Mouse (Mus musculus) limb, embryonic 15.5 days (tissue): ENCODE results near the gene Dusp5. TPM values are rescaled to one million over a fixed set of nuclear protein-coding genes. Genes with fewer than 3 reads are reported as not detected.

ENCODE experiments used
- ATAC-seq: fragments of 200-750 bp; cut with Nextera tagmentation; 2 replicates; pipeline ENCODE4 v1.8.0; 2017; ENCODE audit warnings: low read depth, moderate TSS enrichment; ENCODE audit not compliant: insufficient number of reproducible peaks, low FRiP score, low TSS enrichment
- H3K27ac ChIP-seq: fragments of 300-500 bp; sonication (generic); 2 replicates; pipeline ENCODE4 v1.5.1; 2015; ENCODE audit warnings: moderate library complexity, mild to moderate bottlenecking, inconsistent platforms
- H3K27me3 ChIP-seq: fragments of 300-500 bp; sonication (generic); 2 replicates; pipeline ENCODE4 v1.6.1; 2015; ENCODE audit warnings: inconsistent platforms
- H3K36me3 ChIP-seq: fragments of 300-500 bp; sonication (generic); 2 replicates; pipeline ENCODE4 v1.6.1; 2015; ENCODE audit warnings: inconsistent platforms
- H3K4me1 ChIP-seq: fragments of 300-500 bp; sonication (generic); 2 replicates; pipeline ENCODE4 v1.6.1; 2015; ENCODE audit warnings: inconsistent platforms
- H3K4me2 ChIP-seq: fragments of 300-500 bp; sonication (generic); 2 replicates; pipeline ENCODE4 v1.6.1; 2015; ENCODE audit warnings: mild to moderate bottlenecking, inconsistent platforms
- H3K4me3 ChIP-seq: fragments of 300-500 bp; sonication (generic); 2 replicates; pipeline ENCODE4 v1.5.1; 2015; ENCODE audit warnings: mild to moderate bottlenecking, inconsistent platforms
- H3K9ac ChIP-seq: fragments of 300-500 bp; sonication (generic); 2 replicates; pipeline ENCODE4 v1.6.1; 2015; ENCODE audit warnings: inconsistent platforms
- H3K9me3 ChIP-seq: fragments of 300-500 bp; sonication (generic); 2 replicates; pipeline ENCODE4 v1.6.1; 2016; ENCODE audit warnings: inconsistent platforms
- WGBS: fragments of 180-500 bp; shearing (Covaris S2); methylation state at CpG from one replicate; pipeline ENCODE4 v1.1.7; 2015; 5-methylcytosine and 5-hydroxymethylcytosine counted together
- polyA plus RNA-seq: library from polyadenylated mRNA; unstranded; fragments of >200 nt; fragmentation: Nextera tagmentation; extraction: Ambion mirVana; gene quantifications from 2 replicates; pipeline ENCODE4 v1.2.1, GENCODE M21; 2015

Dusp5 gene
- polyA plus RNA-seq, 1 experiment from 2014 or later = 3.8 TPM

DNA sequence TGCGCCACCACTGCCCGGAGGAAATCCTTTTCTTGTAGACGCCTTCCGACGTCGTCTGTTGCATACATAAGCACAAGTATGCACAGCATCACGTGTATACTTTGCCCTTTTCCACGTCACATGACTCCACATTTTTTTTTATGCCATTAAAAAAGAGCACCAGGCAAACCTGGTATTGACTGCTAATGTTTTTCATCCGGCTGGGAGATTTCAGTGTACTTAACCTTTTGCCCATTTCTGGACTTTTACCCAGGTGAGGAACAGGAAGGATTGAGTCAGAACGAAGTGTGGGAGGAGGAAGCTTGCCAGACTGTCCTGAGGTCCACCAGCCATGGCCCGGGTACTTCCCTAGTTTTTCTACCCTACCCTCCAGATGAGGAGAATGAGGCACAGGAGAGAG lies 25.5 kb downstream of the Dusp5 start:
- Histone ChIP-seq H3K9ac (no peak overlapping the region), H3K27me3 (no peaks in the 10 kb centered on the region), H3K4me3 (no peak overlapping the region), H3K27ac (no peak overlapping the region), H3K4me1 (peaks cover 16% of the 10 kb centered on the region), H3K36me3 (no peaks in the 10 kb centered on the region), H3K4me2 (no peak overlapping the region), H3K9me3 (no peaks in the 10 kb centered on the region)
- ATAC-seq = no peak
- 79% methylated on average over 11 of the region's 11 CpGs for WGBS

DNA sequence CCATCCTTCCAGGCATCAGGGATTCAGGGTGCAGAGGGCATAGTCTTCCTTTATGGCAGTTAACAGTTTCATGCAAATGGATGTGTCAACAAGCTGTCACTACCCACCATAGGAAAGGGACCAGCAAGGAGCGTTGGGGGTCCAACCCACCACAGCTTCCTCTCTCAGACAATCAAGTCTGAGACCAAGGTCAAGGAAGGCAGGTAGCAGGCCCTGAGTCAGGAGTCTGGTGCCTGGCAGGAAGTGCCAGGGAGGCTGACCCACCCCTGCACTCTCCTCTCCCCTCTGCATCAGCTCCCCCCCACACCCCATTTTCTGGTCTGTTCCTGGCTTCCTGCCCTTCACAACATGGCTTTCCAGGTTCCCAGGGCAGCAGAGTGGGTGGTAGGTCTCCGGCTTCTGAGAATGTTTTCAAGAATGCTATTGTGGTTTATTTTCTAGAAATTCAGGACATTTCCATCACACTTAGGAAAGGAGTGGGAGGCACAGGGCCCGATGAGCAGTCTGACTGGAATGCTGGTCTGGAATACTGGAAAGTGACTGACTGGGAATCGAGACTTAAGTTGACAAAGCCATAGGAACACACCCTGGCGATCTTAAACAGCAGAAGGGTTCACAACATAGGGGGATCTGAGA lies 26.2 kb downstream of the Dusp5 start:
- 66% methylated on average over 5 of the region's 5 CpGs for WGBS
- H3K36me3 ChIP-seq = no peaks in the 10 kb centered on the region
- H3K27ac ChIP-seq = no peak overlapping the region
- H3K4me1 ChIP-seq = peaks cover 16% of the 10 kb centered on the region
- no peak overlapping the region for H3K9ac ChIP-seq
- H3K4me2 ChIP-seq = no peak overlapping the region
- no peaks in the 10 kb centered on the region for H3K9me3 ChIP-seq
- no peak overlapping the region for H3K4me3 ChIP-seq
- H3K27me3 ChIP-seq = no peaks in the 10 kb centered on the region
- no peak for ATAC-seq

DNA sequence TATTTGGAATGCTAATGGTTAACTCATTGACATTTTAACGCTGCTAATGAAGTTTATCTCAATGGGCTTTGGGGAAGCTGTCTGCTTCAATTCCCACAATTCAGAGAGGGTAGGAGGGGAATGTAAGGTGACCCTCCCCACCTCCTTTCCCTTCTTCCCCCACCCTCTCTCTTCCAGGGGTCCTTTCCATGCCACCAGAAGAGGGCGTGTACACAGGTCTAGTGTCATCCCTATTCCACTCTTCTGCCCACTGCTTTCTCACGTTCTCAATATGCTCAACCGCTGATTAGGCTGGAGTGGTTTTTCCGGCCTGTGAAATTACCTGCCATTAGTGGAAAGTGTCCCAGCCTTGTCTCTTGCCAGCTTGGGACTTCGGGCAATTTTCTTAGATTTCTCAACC lies 27.9 kb downstream of the Dusp5 start:
- no peak for ATAC-seq
- Histone ChIP-seq H3K36me3 (no peaks in the 10 kb centered on the region), H3K9me3 (no peaks in the 10 kb centered on the region), H3K4me3 (peak overlapping the region; percentile 18), H3K4me2 (peak overlapping the region; percentile 44), H3K27ac (no peak overlapping the region), H3K4me1 (peaks cover 16% of the 10 kb centered on the region), H3K9ac (no peak overlapping the region), H3K27me3 (no peaks in the 10 kb centered on the region)
- WGBS = 24% methylated on average over 6 of the region's 6 CpGs

DNA sequence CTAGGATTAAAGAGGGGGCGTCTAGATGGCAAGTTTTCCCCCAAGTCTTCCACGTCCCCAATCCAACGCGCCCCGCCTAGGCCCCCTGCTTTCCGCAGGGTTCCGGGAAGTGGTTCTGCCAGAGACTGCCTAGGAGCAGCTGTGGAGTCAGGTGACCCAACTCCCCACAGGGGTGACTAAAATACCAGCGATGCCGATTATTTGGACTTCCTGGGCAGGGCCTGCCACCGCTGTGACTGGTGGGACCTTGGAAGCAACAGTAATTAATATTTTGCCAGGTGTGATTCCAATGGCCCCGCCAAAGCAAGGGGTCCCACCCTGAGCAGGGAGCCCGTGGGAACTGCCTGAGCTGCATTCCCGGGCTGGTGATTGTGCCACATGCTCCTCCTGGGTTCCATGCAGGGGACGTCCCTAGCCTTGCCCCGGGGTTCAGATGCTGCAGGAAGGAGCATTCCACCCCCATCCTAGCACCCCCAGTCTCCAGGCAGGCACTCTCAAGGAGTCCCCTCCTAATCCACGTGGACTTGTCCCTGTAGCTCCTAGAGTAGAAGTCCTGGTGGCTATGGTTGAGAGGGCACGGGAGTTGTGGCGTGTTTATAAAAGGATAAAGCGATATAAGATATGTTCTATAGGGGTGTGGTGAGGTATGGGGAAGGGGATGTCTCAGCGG lies 28.5 kb downstream of the Dusp5 start:
- peak; percentile 40; the same call in 1 of the 2 replicates for ATAC-seq
- peaks cover 13% of the 10 kb centered on the region for H3K4me1 ChIP-seq
- H3K4me3 ChIP-seq = peak overlapping the region; percentile 18
- no peaks in the 10 kb centered on the region for H3K9me3 ChIP-seq
- H3K27ac ChIP-seq = no peak overlapping the region; the same call in 1 of the 2 replicates
- 23% methylated on average over 20 of the region's 20 CpGs for WGBS
- H3K9ac ChIP-seq = no peak overlapping the region
- peak overlapping the region; percentile 44 for H3K4me2 ChIP-seq
- no peaks in the 10 kb centered on the region for H3K27me3 ChIP-seq
- no peaks in the 10 kb centered on the region for H3K36me3 ChIP-seq

DNA sequence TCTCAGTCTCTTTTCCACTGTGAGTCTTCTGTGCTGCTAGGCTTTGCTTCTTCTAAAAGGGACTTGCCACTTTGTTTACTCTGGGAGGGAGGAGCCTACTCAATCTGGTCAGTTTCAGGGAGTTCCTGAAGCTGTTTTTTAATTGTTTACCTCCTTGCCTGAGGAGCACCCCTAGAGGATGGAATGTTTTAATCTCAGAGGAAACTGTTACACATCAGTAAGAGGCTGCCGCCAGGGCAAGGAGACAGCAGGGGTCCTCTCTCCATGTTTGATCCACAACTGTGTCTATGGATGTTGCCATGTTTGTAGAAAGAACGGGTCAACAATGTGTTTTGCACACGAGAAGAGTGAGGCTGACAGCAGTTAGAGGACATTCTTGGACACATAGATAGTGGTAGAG lies 31.5 kb downstream of the Dusp5 start:
- WGBS = 81% methylated on average over 3 of the region's 3 CpGs
- Histone ChIP-seq H3K36me3 (no peaks in the 10 kb centered on the region), H3K27me3 (no peaks in the 10 kb centered on the region), H3K27ac (no peak overlapping the region), H3K9me3 (no peaks in the 10 kb centered on the region), H3K4me3 (no peak overlapping the region), H3K4me1 (peaks cover 11% of the 10 kb centered on the region), H3K9ac (no peak overlapping the region), H3K4me2 (no peak overlapping the region)
- no peak for ATAC-seq

DNA sequence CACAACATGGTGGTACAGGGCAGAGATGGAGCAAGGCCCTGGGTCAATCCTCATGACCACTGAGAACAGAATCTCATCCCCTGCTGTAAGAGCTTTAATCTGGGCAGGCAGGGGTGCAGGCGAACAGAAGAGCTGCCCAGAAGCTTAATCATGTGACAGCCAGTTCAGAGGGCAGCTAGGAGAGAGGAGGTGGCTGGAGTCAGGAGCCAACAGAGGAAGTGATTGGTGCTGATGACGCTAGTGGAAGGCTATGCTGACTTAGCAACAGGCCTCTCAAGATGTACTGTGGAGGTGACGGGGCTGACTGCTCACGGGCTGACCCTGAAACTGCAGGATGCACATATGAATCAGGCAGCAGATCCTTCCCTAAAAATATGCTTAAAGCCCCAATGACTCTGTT lies 35.3 kb downstream of the Dusp5 start:
- H3K4me3 ChIP-seq = no peak overlapping the region
- 50% methylated on average over 4 of the region's 4 CpGs for WGBS
- no peak overlapping the region for H3K9ac ChIP-seq
- ATAC-seq = no peak
- H3K4me2 ChIP-seq = no peak overlapping the region
- no peaks in the 10 kb centered on the region for H3K4me1 ChIP-seq
- no peaks in the 10 kb centered on the region for H3K9me3 ChIP-seq
- no peaks in the 10 kb centered on the region for H3K36me3 ChIP-seq
- H3K27me3 ChIP-seq = no peaks in the 10 kb centered on the region
- no peak overlapping the region for H3K27ac ChIP-seq

DNA sequence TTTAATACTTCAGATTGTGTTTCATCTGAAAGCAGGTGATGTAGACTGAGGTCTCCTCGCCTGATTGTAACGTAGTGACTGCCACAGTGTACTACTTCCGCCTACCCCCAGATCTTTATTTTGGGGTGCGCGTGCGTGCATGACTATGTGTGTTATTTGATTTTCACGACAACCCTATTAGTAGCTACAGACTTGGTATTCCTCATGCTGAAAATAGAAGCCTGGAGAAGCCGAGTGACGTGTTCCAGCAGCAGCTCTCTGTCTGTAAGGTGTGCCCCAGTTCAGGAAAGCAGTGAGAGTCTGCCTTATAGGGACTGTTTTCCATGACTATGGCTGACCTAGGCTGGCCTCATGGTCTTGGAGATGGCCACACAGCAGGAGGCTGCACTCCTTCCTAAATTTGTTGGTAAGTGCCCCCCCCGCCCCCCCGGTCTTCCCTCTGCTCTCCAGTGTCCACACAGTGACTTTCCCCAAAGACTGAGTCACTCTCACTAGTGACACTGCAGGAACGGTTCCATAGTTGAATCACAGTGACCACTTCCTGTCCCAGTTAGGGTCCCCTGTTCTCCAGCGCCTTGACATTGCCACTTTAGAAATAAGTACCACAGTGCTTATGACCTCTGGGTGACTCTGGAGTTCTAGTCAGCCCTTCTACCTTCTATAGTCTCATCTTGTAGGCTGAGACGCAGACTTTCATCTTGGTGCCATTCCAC lies 36.8 kb downstream of the Dusp5 start:
- no peak overlapping the region for H3K9ac ChIP-seq
- H3K9me3 ChIP-seq = no peaks in the 10 kb centered on the region
- no peak overlapping the region for H3K4me3 ChIP-seq
- no peaks in the 10 kb centered on the region for H3K27me3 ChIP-seq
- no peaks in the 10 kb centered on the region for H3K4me1 ChIP-seq
- no peak for ATAC-seq
- no peak overlapping the region for H3K27ac ChIP-seq
- no peaks in the 10 kb centered on the region for H3K36me3 ChIP-seq
- WGBS = 91% methylated on average over 14 of the region's 14 CpGs
- no peak overlapping the region for H3K4me2 ChIP-seq

DNA sequence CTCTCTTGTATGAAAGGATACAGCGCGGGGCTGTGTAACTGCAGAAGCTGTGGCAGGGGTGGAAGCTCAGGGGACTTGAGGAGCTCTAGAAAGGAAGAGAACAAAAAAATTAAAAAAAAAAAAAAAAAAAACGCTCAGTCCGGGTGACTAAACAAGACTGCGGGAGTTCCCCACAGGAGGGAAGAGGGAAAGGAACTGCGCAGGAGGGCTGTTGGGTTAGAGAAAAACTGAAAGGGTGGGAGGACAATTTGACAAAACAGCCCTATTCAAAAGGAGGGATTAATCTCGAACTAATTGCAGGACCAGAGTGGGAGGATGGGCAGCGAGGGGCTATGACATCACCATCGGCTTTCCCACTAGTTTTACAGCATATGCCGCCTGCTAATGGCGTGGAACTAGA lies 39.0 kb downstream of the Dusp5 start:
- no peaks in the 10 kb centered on the region for H3K27me3 ChIP-seq
- no peak for ATAC-seq
- H3K4me2 ChIP-seq = no peak overlapping the region
- no peak overlapping the region for H3K4me3 ChIP-seq
- H3K4me1 ChIP-seq = no peaks in the 10 kb centered on the region
- no peak overlapping the region for H3K27ac ChIP-seq
- WGBS = 42% methylated on average over 11 of the region's 11 CpGs
- H3K9ac ChIP-seq = no peak overlapping the region
- no peaks in the 10 kb centered on the region for H3K36me3 ChIP-seq
- no peaks in the 10 kb centered on the region for H3K9me3 ChIP-seq

DNA sequence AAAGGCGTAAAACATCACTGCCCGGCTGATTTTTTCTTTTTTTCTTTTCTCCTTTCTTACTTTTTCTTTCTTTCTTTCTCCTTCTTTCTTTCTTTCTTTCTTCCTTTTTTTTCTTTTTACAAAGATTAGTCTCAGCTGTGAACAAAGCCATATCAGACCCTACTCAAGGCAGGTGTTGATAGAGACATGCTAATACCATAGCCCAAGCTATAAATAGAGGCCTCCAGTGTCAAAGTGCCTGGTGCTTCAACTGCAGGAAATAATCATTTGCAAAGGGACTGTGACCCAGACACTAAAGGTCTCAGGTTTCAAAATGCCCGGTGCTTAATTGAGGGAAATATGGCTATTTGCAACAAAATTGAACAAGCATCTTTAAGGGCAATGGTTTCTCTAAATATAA lies 39.6 kb downstream of the Dusp5 start:
- H3K36me3 ChIP-seq = no peaks in the 10 kb centered on the region
- WGBS = 66% methylated on average over 3 of the region's 3 CpGs
- no peak overlapping the region for H3K4me3 ChIP-seq
- no peak overlapping the region for H3K4me2 ChIP-seq
- no peaks in the 10 kb centered on the region for H3K4me1 ChIP-seq
- H3K9ac ChIP-seq = no peak overlapping the region
- ATAC-seq = no peak
- no peaks in the 10 kb centered on the region for H3K9me3 ChIP-seq
- H3K27me3 ChIP-seq = no peaks in the 10 kb centered on the region
- no peak overlapping the region for H3K27ac ChIP-seq

DNA sequence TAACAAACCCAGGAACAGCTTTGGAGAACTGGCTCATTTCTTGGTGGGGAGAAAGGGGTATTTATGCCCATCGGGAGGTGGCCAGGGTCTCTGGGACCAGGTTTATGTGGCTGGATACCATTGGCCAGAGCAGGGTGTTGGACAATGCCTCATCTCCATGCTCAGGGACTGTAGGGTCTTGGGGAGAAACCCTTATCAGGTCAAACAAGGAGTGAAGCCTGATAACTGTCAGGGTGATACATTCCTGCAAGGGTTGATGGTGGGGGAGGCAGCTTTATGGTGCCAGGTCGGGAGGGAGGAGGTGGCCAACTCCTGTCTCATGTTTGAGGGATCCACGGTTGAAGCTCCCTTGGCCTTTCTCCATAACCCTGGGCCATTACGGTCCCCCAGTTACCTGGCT lies 42.1 kb downstream of the Dusp5 start:
- ATAC-seq = no peak
- 77% methylated on average over 4 of the region's 4 CpGs for WGBS
- Histone ChIP-seq H3K27ac (no peak overlapping the region), H3K4me1 (no peaks in the 10 kb centered on the region), H3K36me3 (no peaks in the 10 kb centered on the region), H3K4me3 (no peak overlapping the region), H3K27me3 (no peaks in the 10 kb centered on the region), H3K4me2 (no peak overlapping the region), H3K9ac (no peak overlapping the region), H3K9me3 (no peaks in the 10 kb centered on the region)

DNA sequence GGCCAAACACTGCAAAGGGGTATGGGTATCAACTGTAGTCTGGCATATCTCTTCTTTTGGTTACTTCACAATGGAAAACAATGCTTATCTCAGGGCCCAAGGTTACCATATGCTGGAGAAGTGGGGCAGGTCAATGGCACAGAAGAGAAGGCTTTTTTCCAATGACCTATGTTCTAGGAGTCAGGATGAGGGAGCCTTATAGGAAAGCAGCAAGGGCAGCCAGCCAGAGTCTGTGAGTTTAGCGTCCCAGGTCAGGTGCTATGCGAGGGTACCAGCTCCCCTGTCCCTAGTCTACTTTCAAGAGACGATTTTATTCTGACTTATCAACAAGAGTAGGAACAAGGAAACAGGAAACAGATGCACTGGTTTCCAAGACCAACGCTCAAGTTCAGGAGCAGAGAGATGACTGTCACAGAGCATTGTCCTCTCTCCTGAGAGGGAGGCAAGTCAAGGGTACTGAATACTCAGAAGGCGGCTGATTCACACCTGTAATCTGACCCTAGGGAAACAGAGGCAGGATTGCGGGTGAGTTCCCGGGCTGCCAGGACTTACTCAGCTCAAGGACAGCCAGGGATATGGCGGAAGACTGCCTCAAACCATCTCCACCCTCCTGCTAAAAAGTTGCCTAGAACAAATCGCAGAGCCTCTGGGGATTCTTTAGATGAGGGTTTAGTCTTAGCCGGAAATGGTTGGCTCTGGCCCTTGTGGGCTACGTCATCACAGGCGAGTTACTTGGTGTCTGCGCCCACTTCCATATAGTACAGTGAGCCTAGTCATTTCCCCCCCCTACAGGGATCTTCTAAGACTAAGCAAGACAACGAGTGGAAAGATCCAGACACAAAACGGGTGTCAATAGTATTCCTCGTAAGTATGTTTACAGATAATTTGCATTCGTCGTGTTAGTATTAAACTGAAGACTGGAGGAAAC lies 42.9 kb downstream of the Dusp5 start:
- Histone ChIP-seq H3K9ac (no peak overlapping the region), H3K4me2 (no peak overlapping the region), H3K36me3 (no peaks in the 10 kb centered on the region), H3K27me3 (no peaks in the 10 kb centered on the region), H3K4me1 (no peaks in the 10 kb centered on the region), H3K4me3 (no peak overlapping the region), H3K27ac (no peak overlapping the region), H3K9me3 (no peaks in the 10 kb centered on the region)
- ATAC-seq = no peak
- WGBS = 76% methylated on average over 18 of the region's 18 CpGs
